Mouse (Mus musculus): Measurements from ENCODE around the gene Methig1.
"Not testable (repeated sequence)": the region's sequence is repeated elsewhere in the genome, so short reads cannot be mapped to it uniquely, and the experiment has no call there.

The Methig1 gene

DNA sequence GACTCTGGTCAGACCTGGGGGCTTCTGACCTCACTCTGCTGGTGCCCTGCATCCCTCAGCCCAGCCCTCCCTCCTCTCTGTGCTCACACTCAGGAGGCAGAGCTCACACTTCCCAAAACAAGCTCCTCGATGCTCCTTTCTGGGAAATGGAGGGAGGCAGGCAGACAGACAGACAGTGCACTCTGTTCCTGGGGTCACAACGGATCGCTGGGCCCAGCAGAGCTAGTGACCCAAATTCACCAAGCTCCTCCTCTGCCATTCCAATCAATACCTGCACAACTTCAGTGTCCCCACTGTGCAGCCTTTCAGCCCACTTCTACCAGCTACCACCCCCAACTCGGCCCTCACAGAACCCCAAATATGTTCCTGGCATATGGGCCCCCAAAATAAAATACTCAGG, 48.9 kb downstream of the Methig1 start:
- no peak for DNase-seq

DNA sequence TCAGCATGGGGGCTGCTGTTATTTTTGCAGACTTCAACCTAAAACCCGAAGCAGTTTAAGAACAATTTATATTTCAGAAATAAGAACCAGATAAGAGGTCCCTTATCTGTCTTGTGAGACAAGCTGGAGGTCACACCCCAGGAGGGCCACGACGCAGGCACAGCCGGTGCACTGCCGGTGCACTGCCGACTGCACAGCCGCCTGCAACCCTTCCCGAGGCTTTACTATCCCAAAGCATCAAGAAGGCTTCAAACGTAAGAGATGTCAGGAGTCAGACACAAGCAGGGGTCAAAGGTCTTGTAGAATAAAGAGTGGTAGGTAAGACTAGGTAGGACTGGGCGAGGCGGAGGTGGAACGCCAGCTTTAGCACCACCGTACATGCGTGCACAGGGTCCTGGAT, 49.4 kb downstream of the Methig1 start:
- DNase-seq: no peak

DNA sequence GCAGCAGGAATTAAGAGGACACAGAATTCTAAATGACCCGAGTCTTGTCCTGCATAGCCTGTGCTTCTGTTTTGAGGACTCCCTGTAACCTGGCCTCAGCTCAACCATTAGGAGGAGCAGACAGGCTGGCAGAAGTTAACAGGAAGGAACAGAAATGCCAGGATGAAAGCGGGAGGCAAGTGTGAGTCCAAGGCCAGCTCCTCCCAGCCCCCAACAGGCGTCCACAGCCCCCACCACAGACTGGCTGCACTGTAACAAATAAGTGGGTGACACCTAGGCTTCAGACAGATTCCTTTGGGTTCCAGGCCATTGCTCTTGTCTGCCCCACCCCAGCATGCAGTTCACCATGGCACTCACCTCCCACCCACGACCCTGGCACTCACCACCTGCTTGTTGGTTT, 49.8 kb downstream of the Methig1 start:
- DNase-seq: no peak

DNA sequence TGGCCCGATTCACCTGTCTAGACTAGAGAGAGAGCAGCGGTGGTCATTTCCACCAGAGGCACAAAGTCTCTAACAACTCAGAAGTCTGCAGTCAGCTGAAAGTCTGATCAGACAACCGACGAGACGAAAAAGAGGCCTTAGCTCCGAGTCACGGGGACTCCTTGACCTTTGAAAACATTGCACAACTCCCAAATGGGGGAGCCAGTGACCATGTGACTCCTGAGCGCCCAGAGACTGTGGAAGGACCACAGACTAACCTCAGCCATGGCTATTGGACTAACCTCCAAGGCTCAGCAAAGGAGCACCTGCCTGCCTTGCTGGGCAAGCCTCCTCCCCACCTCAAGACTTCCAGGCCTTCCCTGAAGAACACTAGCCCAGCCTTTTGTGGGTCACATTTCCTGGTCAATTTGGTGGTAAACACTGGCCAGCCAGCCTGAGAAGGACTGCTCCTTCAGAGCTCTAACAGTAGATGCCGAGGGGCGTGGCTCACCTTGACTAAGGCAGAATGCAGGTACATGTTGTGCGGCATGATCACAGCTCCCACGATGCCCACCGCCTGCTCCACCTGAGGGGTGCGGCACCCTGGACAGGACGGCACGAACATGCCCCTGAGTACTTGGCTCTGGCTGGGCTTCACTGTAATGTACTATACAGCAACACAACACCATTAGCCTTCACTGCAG, 50.5 kb downstream of the Methig1 start:
- peak; percentile 37 for DNase-seq

DNA sequence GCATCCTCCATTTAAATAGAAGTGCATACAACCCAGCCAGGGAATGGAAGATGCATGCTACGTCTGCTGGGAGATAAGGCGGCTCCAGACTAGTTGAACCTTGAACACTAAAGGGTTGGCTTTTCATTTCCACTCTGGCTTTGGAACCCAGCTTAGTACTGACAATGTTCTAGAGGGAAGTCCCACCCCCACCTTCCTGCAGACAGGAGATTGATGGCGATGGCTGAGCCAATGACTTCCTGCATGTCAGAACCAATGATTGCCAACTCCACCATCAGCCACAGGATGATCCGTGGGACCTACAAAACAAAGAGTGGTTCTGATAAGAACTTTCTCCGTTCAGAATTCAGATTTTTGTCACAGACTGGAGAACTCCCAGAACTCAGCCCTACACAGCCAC, 53.1 kb downstream of the Methig1 start:
- no peak for DNase-seq

DNA sequence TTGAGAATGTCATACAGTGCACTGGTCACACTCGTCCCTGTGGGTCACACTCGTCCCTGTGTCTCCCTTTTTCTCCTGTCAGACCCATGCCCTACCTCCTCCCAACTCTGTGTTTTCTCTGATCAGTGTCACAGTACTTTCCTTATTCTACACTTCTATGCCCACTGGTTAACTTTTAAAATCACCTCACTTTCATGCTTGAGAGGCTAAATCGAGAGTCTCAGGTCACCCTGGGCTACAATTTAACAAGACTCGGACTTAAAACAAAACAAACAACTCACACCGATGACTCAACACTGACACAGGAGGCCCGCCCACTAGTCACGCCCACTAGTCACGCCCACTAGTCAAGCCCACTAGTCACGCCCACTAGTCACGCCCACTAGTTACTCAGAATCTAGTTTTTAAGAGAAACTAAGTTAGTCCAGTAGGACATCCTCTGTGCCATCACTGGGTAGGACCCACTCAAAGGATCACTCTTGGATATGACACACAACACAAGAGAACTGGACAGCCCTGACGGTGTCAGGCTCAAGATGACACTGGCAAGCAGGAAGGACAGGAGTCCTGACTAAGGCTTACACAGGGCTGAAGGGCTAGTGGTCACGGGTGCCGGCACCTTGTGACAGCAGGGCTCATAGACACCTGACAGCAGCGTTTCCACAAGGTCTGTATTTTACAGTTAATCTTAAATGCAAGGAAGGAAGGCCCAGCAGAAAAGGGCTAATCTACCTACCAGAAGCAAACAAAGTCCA, 58.1 kb downstream of the Methig1 start:
- peak; percentile 47 for DNase-seq

DNA sequence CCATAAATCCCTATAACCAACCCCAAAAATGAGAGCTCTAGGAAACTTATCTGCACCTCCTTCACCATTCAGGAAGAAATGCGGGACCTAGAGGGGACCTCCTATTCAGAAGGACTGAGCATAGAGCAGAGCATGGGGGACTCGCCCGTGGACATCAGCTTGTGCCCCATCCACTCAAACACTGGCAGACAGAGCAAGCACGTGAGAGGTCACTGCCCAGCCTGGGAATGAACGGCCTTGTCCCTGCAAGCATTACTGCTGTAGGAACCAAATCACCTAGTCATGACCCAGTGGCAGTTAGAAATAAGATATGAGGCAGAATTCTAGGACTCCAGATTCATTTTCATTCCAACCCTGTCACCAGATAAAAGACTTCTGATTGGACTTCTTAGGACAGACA, 58.8 kb downstream of the Methig1 start:
- DNase-seq: no peak

DNA sequence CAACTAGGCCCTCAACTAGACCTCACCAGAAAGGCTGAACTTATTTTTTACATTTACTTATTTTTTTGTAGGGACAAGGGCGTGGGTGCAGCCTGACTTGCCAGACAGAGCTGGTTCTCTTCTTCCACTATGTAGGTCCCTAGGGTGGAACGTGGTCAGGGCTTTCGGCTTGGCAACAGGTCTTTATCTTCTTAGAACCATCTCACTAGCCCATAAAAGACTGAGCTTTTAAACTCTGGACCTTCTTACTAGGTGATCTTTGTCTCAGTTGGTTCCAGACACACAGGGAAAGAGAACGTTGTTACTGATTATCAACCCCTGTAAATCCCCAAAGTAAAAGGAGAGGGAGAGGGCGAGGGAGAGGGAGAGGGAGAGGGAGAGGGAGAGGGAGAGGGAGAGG, 60.4 kb downstream of the Methig1 start:
- no peak for DNase-seq

DNA sequence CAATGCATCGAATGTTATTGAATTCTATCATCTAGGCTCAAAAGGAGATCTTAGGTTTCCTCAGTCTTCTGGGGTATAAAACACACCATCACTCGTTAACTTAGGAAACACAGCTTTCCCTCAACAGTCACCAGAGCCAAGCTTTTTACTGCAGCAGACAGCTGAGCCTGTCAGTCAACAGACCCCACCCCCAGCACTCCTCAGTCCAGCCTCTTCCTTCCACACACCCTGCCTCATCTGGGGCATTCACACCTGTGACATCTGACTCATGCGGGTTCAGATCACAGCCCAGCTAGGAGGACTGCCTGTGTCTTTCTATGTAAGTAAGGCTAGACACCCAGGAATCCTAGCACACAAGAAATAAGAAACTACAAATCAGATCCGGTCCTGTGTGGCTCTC, 61.1 kb downstream of the Methig1 start:
- DNase-seq: no peak

DNA sequence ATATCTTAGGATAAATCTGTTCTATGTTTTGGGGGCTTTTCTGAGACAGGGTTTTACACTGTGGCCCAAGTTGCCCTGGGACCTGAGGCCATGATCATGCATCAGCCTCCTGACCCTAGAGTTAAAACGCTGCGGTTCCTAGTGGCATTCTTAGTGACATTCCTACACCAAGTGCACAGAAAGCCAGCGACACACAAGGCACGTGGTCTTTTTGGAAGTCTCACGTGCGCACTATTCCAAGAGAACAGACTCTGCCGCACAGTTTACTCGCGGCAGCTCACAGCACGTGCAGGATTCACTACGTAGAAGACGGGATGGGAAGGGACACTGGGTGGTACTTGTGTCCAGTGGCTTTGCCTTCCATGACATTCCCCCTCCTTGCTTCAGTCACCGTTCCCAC, 62.0 kb downstream of the Methig1 start:
- no peak for DNase-seq

DNA sequence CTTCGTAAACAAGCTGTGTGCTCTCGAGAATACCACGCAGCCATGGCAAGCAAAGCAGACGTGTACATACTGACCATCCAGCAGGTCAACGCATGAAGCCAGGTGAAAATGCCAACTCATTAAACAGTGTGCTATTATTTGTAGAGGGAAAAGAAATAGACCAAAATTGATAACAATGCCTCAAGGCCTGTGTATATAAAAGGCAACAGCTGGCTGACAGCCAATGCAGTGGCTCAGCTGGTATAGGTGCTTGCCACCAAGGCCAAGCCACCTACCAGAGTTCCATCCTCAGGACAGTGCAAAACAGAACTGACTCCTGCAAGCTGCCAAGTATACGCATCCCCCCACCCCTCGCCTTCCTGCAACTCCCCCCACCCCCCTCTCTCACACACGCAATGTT, 62.7 kb downstream of the Methig1 start:
- no peak for DNase-seq

DNA sequence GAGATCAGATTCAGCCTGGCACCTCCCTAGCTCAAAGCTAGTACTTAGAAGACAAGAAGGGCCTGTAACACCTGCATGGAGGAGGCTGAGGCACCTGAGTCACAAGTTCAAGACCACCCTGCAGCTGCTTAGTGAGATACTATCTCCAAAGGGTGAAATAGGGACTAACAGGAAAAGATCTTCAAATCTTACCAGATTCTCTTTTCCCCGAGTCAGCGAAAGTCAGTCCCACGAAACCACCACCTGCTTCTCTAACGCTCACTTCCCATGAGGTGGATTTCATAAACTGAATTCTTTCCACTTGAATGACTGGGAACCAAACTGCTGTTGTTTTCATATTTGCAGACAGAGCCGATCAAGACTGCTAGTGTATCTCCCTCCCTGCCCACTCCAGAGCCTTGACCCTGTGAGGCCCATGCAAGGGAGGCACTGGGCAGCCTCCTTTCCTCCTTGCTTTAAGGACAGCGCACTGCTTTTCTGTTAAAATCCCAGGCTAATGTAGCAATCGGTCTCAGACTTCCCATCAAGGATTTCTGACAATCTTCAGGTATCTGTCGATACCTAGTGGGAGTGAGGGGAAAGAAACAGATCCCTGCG, 65.0 kb downstream of the Methig1 start:
- DNase-seq: no peak

DNA sequence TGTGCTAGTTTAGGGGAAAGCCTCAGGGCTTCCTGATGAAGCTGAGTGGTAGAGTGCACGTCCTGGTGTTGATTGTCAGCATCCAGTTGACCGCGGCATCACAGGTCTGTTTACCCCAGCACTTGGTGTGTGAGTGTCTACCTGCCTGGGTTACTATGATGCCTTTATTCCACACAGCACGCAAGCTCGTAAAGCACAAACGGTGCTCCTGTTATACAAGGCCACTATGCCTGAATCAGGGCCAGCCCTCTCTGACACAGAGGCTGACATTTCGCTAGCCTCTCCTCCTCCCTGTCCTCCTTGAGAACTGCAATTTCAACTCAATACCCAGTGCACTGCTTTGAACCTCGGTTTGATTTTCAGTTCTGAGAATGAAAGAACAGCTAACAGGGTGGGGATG, 66.4 kb downstream of the Methig1 start:
- no peak for DNase-seq

DNA sequence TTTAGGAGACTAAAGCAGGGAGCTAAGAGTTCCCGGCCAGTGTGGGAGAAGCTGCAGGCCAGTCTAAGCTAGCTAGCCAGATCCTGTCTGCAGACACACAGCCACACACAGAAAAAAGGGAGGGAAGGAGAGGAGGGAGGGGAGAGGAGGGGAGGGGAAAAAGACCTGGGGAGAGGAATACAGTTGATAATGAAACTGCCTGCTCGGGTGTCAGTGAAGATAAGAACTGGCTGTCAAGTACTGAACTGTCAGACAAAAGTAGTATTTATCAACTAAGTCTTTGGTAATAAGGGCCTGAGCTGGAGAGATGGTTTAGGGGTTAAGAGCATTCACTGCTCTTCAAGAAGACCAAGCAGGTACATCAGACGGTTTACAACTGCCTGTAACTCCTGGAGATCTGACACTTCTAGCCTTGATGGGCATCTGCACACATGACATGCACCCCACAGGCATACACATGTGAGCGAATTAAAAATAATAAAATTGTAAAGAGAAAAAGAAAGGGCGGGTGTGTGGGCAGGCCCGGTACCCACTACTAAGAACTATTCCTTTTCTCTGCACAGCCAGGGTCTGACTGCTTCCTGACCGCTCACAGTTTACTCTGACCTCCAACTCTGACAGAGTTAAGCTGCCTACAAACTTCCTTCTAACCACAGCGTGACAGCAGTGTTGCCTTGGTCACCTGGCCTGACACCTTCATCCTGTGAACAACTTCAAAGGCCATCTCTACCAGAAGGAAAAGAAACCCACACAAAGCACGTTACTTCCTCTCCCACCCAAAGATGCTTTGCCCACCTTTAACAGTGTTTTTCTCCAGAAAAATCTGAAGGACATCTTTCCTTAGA, 67.2 kb downstream of the Methig1 start:
- DNase-seq: no peak

DNA sequence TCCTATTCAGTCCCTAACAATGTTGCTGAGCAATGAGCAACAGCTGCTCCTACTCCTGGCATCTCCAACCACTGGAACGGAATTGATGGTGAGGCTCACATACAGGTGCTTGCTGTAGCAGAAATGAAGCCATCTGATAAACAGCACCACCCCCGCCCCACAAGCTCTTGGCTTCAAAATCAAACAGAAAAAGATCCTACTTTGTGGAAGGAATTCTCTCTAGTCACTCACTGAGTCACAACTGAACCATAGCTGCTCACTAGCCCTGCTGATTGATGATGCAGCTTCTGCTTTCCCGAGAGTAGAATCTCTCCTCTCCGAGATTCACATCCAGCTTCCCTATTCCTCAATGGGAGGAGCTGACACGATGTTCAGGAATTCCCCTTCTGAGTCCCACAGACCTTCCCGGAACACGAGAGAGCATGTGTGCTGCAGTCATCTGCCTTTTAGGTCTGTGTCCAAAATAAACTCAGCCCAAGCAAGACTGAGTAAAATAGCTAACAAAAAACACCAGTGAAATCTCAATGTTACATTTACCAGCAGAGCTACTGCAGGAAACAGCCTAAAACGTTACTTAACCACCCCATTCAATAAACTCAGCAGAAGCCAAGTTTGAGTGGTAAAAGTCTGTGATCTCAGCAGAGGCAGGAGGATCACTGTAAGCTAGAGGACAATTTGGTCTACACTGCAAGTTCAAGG, 68.3 kb downstream of the Methig1 start:
- DNase-seq: no peak

DNA sequence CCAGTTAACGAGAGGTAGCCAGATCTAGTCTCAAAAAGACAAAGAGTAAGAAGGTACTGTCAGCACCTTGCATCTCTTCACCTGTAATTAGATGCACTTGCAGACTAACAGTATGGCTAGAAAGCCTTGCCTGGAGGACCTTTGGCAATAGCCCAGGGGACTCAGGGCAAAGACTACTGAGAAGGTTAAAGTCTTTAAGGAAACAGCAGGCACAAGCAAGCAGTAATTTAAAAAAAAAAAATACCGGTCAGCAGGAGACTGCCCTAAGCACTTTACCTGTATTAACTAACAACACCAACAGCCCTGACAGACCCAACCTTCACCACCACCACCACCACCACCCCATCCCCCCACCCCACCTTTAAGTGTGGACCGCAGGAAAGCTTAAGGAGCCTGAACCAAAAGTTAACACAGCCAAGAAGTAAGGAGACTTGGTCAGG, 68.8 kb downstream of the Methig1 start, which contains the start of gene Gm5475:
TSS of gene Gm5475 (plus strand) at position 390 of the 440 bp plus-strand sequence.
- not testable (repeated sequence) for DNase-seq

DNA sequence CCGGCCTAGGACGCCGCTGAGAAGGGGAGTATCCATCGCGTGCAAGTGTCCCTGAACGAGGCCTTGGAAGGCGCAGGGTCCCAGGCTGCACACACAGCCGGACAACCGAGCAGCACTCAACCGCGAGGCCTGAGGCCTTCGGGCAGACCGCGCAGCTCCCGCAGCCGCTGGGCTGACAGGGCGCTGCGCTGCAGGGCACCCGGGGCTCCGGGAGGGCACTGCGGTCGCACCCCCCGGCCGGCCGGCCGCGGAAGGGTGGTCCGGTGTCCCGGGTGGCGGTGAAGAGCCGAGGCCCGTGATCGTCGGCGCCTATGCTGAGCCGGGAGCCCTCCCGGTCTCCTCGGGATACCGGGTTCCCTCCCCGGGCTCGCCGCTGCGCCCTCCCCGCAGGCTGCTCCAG, 69.5 kb downstream of the Methig1 start:
- peak; percentile 29 for DNase-seq

DNA sequence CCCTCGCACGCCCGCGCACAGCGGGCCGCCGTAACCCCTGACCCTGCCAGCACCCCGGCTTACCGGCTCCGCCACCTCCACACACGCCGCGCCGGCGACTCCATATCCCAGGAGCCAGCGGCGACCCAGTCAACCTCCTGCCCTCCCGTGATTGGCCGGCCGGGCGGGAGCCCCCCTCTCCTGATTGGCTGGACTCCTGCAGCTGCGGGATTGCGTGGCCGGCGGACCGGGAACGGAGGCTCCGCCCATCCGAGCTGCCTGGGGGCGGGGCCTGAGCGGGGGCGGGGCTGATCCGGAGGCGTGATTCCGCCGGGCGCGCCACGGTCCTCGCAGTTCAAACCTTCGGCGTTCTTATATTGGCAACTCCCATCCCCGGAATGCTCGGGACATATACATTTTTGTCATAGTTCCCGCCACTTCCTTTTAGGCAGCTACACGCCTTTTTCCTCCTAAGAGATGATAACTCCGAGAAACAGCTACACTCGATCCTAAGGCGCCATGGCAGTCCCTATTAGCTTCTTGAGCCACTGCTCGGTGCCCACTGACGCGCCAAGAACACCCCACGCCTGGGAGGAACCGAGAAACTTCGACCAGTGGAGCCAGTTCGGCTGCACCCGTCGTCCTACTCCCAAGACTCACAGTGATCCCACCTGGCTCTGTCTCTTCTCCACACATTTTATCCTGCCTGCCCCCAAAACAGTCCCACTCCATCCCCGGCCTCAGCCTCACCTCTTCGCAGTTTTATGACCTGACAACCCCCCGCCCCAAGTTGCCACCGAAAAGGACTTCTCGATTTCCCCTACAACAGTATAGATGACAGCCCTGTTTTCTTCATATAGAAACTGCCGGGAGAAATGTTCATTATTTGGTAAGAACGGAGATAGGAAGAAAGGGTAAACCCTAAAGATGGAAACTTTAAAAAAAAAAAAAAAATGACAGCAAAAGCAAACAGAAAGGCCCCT, 70.2 kb downstream of the Methig1 start:
- peak; percentile 96 for DNase-seq

DNA sequence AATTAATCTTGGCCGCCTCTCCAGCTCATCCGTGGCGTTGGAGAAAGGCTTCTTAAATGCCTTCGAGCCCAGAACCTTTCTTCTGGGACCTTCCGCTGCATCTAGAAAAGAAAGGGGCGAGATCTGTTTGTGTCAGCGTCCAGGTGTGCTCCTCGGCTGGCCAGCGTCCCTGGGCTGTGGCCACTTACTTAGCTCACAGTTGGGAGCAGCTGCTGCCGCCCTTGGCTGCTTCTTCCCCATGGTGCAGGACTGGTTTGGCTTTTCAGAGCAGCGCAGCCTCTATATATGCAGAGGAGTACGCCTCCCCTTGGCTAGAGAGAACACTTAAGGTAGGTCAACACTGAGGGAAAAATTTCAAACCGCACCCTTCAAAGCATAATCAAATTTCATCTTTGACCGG, 71.0 kb downstream of the Methig1 start:
- peak; percentile 59 for DNase-seq

DNA sequence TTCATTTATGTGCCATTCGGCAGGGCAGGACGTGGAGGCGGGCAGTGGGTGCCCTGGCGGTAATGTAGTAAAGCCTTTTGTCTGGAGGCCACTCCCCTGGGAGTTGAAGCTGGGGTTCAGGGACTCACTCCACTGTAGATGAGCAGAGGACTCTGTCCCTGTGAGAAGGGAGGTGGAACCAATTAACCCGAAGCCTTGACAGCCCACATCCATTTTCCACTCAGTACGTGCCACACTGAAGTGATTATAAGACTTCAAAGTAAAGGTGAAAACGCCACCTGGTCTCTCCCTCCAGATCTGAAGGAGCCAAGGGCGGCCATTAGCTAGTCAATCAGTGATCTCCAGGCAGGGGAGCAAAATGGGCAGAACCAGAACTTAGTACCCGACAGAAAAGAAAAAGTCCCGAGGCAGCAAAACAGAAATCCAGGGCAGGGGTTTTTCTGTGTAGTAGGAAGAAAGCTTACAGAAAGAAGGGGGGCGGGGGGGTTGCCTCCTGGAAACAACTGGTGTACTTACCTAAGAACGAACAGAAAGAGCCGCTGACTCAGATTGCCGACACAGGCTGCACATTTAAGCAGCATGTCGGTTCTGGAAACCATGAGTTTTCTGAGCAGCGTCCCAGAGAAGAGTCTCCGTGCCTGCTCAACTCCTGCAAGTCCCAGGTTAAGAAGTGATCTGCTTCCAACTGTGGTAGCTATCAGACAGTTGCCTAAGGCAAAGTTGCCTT, 71.6 kb downstream of the Methig1 start, which contains the start of gene Slc11a2:
TSS of gene Slc11a2 (minus strand) at position 677 of the 727 bp plus-strand sequence.
- no peak for DNase-seq

Data from lung, postnatal 14 days (tissue).